In the genomic region with DNA sequence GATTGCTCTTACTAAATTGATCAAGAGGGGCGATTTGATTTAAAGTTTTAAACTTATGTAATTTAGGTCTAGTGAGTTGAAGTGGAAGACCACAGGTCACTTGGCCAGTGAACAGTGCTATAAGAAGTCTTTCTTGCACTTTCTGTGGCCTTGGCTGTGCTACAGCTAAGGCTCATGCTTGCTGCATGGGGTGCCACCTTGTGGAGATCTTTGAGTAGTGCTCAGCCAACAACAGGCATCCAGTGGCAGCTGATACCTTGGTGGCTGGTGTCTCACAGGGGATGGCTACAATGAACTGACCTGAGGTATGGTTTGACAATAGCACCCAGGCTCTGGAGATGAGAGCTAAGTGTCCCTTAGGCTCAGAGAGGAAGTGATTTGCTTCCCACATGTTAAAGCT, we compare ENCODE assay signal across 8 mouse cellular contexts. TPM values are rescaled to one million over a fixed set of nuclear protein-coding genes. Genes with fewer than 3 reads are reported as not detected.
DNase-seq lines count a peak whose midpoint lies in the region; ATAC-seq lines count a peak whose summit lies in the region.

No protein-coding gene starts in this region.

- no peak overlapping the region for H3K9ac ChIP-seq in hindbrain, embryonic 12.5 days
- H3K9ac ChIP-seq in forebrain, embryonic 16.5 days (replicated peaks; ENCODE audit: low read depth, low read length) = no peak overlapping the region
- no peak overlapping the region for H3K9ac ChIP-seq in intestine, embryonic 15.5 days

- ATAC-seq in hindbrain, embryonic 12.5 days (ENCODE audit: low FRiP score) = no peak
- peak; percentile 79 for ATAC-seq in forebrain, embryonic 16.5 days
- peak; percentile 74 for ATAC-seq in intestine, embryonic 15.5 days

- peak; percentile 56 for DNase-seq in hindbrain, embryonic 10.5 days (ENCODE audit: low spot score)
- DNase-seq in cerebellum, adult 18-20 months = peak; percentile 61 to 66
- DNase-seq in left cerebral cortex, postnatal 10 days (ENCODE audit: extremely low spot score in 1 of 2, low spot score in 2 of 2) = peak; percentile 71 to 74
- peak; percentile 52 for DNase-seq in midbrain, embryonic 10.5 days (ENCODE audit: low spot score)
- DNase-seq in right cerebral cortex, postnatal 25 days = peak; percentile 67

- H3K4me3 ChIP-seq in hindbrain, embryonic 10.5 days = no peak overlapping the region
- no peak overlapping the region for H3K4me3 ChIP-seq in hindbrain, embryonic 12.5 days
- H3K4me3 ChIP-seq in forebrain, embryonic 16.5 days (replicated peaks; ENCODE audit: low read length) = no peak overlapping the region
- no peak overlapping the region for H3K4me3 ChIP-seq in intestine, embryonic 15.5 days (replicated peaks)
- no peak overlapping the region for H3K4me3 ChIP-seq in midbrain, embryonic 10.5 days

- no peaks in the 10 kb centered on the region for H3K9me3 ChIP-seq in hindbrain, embryonic 10.5 days
- no peaks in the 10 kb centered on the region for H3K9me3 ChIP-seq in hindbrain, embryonic 12.5 days (replicated peaks)
- no peaks in the 10 kb centered on the region for H3K9me3 ChIP-seq in forebrain, embryonic 16.5 days (ENCODE audit: control insufficient read depth, low read length)
- H3K9me3 ChIP-seq in intestine, embryonic 15.5 days = no peaks in the 10 kb centered on the region
- no peaks in the 10 kb centered on the region for H3K9me3 ChIP-seq in midbrain, embryonic 10.5 days (replicated peaks)

- 8% methylated on average over 1 of the region's 1 CpGs for WGBS in hindbrain, embryonic 10.5 days
- 15% methylated on average over 1 of the region's 1 CpGs for WGBS in hindbrain, embryonic 12.5 days
- WGBS in forebrain, embryonic 16.5 days = 25% methylated on average over 1 of the region's 1 CpGs
- WGBS in intestine, embryonic 15.5 days = 25% methylated on average over 1 of the region's 1 CpGs
- WGBS in midbrain, embryonic 10.5 days = 32% methylated on average over 1 of the region's 1 CpGs

- H3K4me2 ChIP-seq in hindbrain, embryonic 12.5 days (replicated peaks) = no peak overlapping the region
- no peak overlapping the region for H3K4me2 ChIP-seq in forebrain, embryonic 16.5 days (ENCODE audit: low read length)
- no peak overlapping the region for H3K4me2 ChIP-seq in intestine, embryonic 15.5 days (replicated peaks)

- no peak overlapping the region for H3K27ac ChIP-seq in hindbrain, embryonic 10.5 days
- H3K27ac ChIP-seq in hindbrain, embryonic 12.5 days = no peak overlapping the region
- H3K27ac ChIP-seq in forebrain, embryonic 16.5 days (ENCODE audit: low read length) = no peak overlapping the region
- no peak overlapping the region for H3K27ac ChIP-seq in intestine, embryonic 15.5 days
- no peak overlapping the region for H3K27ac ChIP-seq in midbrain, embryonic 10.5 days (replicated peaks)

- H3K27me3 ChIP-seq in hindbrain, embryonic 10.5 days (ENCODE audit: insufficient read depth, poor library complexity, severe bottlenecking) = no peaks in the 10 kb centered on the region
- no peaks in the 10 kb centered on the region for H3K27me3 ChIP-seq in hindbrain, embryonic 12.5 days
- H3K27me3 ChIP-seq in forebrain, embryonic 16.5 days (replicated peaks; ENCODE audit: control insufficient read depth, insufficient read depth, low read length) = no peaks in the 10 kb centered on the region
- H3K27me3 ChIP-seq in intestine, embryonic 15.5 days (replicated peaks) = no peaks in the 10 kb centered on the region
- H3K27me3 ChIP-seq in midbrain, embryonic 10.5 days (ENCODE audit: low read depth, poor library complexity, severe bottlenecking) = no peaks in the 10 kb centered on the region

- H3K4me1 ChIP-seq in hindbrain, embryonic 10.5 days (replicated peaks) = no peaks in the 10 kb centered on the region
- no peaks in the 10 kb centered on the region for H3K4me1 ChIP-seq in hindbrain, embryonic 12.5 days
- no peaks in the 10 kb centered on the region for H3K4me1 ChIP-seq in forebrain, embryonic 16.5 days (replicated peaks; ENCODE audit: control insufficient read depth, insufficient read depth, low read length)
- no peaks in the 10 kb centered on the region for H3K4me1 ChIP-seq in intestine, embryonic 15.5 days (replicated peaks)
- H3K4me1 ChIP-seq in midbrain, embryonic 10.5 days = no peaks in the 10 kb centered on the region

- intact Hi-C loops in left cerebral cortex, postnatal 10 days (cut with DNase I) = loop anchor here (2.0 to 10.0 kb wide), 2 partner anchors 61 to 225 kb away; no protein-coding TSS in a partner anchor

- 0 out of 2 replicates have a peak, but pooled peaks cover 6% of the 10 kb centered on the region for H3K36me3 ChIP-seq in hindbrain, embryonic 10.5 days
- H3K36me3 ChIP-seq in hindbrain, embryonic 12.5 days = no peaks in the 10 kb centered on the region
- peaks cover 47% of the 10 kb centered on the region for H3K36me3 ChIP-seq in forebrain, embryonic 16.5 days (ENCODE audit: control insufficient read depth, insufficient read depth)
- H3K36me3 ChIP-seq in intestine, embryonic 15.5 days = no peaks in the 10 kb centered on the region
- H3K36me3 ChIP-seq in midbrain, embryonic 10.5 days = no peaks in the 10 kb centered on the region

RNA-seq across cellular contexts. Expression of a gene that starts 22.5 kb away (rescaled TPM):
- polyA plus RNA-seq in hindbrain, embryonic 10.5 days (2016; fragmentation: Nextera tagmentation; extraction: Ambion mirVana) = not detected in 2 replicates
- polyA plus RNA-seq in hindbrain, embryonic 12.5 days (2016; fragmentation: Nextera tagmentation; extraction: Ambion mirVana) = 0.38 and 0.58 TPM in 2 replicates
- 1.0 and 1.2 TPM in 2 replicates for polyA plus RNA-seq in forebrain, embryonic 16.5 days (2015; fragmentation: Nextera tagmentation; extraction: Ambion mirVana)
- polyA plus RNA-seq in intestine, embryonic 15.5 days (2015; fragmentation: Nextera tagmentation; extraction: Ambion mirVana) = not detected in 2 replicates
- 1 to 10 TPM; 1.3 to 2.5 TPM for total RNA-seq in left cerebral cortex, postnatal 10 days (2021)
- polyA plus RNA-seq in midbrain, embryonic 10.5 days (2016; fragmentation: Nextera tagmentation; extraction: Ambion mirVana) = 0.21 TPM in 1 of 2 replicates, not detected in the other

RNA-seq across cellular contexts. Expression of a gene that starts 47.7 kb away (rescaled TPM):
- 17.5 and 19.7 TPM in 2 replicates for polyA plus RNA-seq in hindbrain, embryonic 10.5 days (2016; fragmentation: Nextera tagmentation; extraction: Ambion mirVana)
- polyA plus RNA-seq in hindbrain, embryonic 12.5 days (2016; fragmentation: Nextera tagmentation; extraction: Ambion mirVana) = 15.7 and 16.1 TPM in 2 replicates
- 13.0 and 13.6 TPM in 2 replicates for polyA plus RNA-seq in forebrain, embryonic 16.5 days (2015; fragmentation: Nextera tagmentation; extraction: Ambion mirVana)
- 17.7 and 18.4 TPM in 2 replicates for polyA plus RNA-seq in intestine, embryonic 15.5 days (2015; fragmentation: Nextera tagmentation; extraction: Ambion mirVana)
- total RNA-seq in left cerebral cortex, postnatal 10 days (2021) = 1 to 10 TPM; 5.9 to 6.1 TPM
- polyA plus RNA-seq in midbrain, embryonic 10.5 days (2016; fragmentation: Nextera tagmentation; extraction: Ambion mirVana) = 19.9 and 21.0 TPM in 2 replicates
